Mouse (Mus musculus): ENCODE measurements around the gene Arhgap15. TPM values are rescaled to one million over a fixed set of nuclear protein-coding genes. Genes with fewer than 3 reads are reported as not detected.

The Arhgap15 gene
- total and polyA plus RNA-seq, 3 experiments = 16.6 to 40.3 (median 19.8) TPM

DNA sequence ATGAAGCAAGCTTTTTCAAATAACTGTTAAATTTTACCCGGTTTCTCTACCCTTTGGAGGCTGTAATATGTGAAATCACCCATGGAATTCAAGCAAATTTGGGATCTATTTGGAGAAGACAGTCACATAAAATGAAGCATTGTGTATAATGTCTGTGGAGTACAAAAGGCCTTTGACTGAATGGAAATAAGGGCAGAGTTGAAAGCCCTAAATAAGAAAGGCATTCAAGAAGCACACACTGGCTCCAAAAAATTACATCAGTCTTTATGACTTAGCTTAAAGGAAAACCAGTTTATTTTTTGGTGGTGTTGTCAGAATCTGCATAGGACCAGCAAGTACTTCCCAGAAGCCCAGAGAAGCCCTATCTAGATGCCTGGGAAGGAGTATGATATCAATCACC, 486.2 kb downstream of the Arhgap15 start:
- H3K9me3 ChIP-seq (replicated peaks; ENCODE audit: low read length) = no peaks in the 10 kb centered on the region
- peaks cover 0 to 5% of the 10 kb centered on the region in 2 experiments for H3K36me3 ChIP-seq (replicated peaks in 1 of 2; ENCODE audit: control insufficient read depth in 1 of 2, insufficient read depth in 1 of 2, low read length in 1 of 2)
- no peaks in the 10 kb centered on the region for H3K4me1 ChIP-seq (ENCODE audit: control insufficient read depth in 1 of 2, insufficient read depth in 2 of 2)
- no peak overlapping the region for H3K9ac ChIP-seq (ENCODE audit: insufficient read depth, low read depth)
- dilution Hi-C loops (cut with MboI; ENCODE audit: extremely low pct_ligation_motif_present, extremely low pct_unique_long_range_greater_than_20kb, low sequenced_read_pairs) = no loop called here
- H3K4me2 ChIP-seq (ENCODE audit: insufficient read depth, low read depth, poor library complexity, severe bottlenecking) = no peak overlapping the region
- in situ Hi-C loops (cut with MboI; ENCODE audit: low pct_ligation_motif_present, low pct_unique_long_range_greater_than_20kb, low sequenced_read_pairs) = no loop called here
- H3K27ac ChIP-seq (ENCODE audit: insufficient read depth, low read depth) = no peak overlapping the region
- TF ChIP-seq UBTF (IDR thresholded peaks at IDR 0.05; ENCODE audit: low read depth, low read length) = no peak
- no peak for TF ChIP-seq JUN (IDR thresholded peaks at IDR 0.05; ENCODE audit: insufficient read depth, low read depth, low read length)
- no peak for TF ChIP-seq RCOR1 (conservative IDR thresholded peaks at IDR 0.05; ENCODE audit: low read depth, low read length)
- TF ChIP-seq USF2 (conservative IDR thresholded peaks at IDR 0.05; ENCODE audit: low read depth, low read length) = no peak
- TF ChIP-seq GABPA (IDR thresholded peaks at IDR 0.05; ENCODE audit: insufficient replicate concordance, low read depth, low read length) = no peak
- no peak for TF ChIP-seq MAX (IDR thresholded peaks at IDR 0.05; ENCODE audit: low read length)
- no peak for TF ChIP-seq ZNF384 (IDR thresholded peaks at IDR 0.05; ENCODE audit: low read depth, low read length)
- H3K4me3 ChIP-seq (replicated peaks in 1 of 3; ENCODE audit: low read depth in 2 of 3, low read length in 2 of 3, poor library complexity in 1 of 3) = no peak overlapping the region
- no peaks in the 10 kb centered on the region for H3K79me2 ChIP-seq (replicated peaks; ENCODE audit: control insufficient read depth, extremely low read depth, insufficient read depth, poor library complexity, severe bottlenecking)
- no peak for DNase-seq (ENCODE audit: extremely low read depth)
- H3K27me3 ChIP-seq (replicated peaks) = no peaks in the 10 kb centered on the region

DNA sequence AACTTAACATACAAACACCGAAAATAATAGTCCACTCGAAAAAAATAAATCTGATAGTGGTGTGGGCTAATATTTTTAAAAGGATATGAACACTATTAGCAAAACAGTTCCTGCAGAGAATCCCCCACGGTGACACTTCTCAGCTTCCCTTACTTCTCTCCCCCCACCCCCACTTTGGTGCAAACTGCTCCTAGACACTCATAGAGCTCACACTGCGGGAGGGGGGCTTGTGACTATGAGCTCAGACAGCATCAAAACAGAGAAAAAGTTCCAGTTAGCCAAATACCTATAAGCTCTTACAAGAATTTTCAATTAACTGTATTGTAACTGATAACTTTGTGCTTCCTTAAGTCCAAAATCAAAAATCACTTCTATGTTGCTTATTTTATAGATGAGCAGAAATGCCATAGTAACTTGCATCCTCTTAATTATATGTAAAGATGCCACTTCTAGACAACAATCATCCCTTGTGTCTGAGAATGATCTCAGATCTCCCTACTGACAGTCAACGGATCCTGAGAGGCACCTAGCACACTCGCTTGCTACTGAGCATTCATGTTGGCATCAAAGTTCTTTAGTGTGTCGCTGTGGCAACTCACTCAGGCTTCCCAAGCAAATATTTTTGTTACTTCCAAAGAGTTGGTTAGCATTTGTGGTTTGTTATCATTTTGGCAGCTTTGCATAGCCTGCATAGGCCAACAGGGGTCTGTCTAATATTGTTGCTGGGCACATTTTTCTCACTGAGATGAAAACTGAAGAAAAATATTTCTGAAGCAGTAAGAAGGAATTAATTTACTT, 493.2 kb downstream of the Arhgap15 start:
- TF ChIP-seq TCF12 (IDR thresholded peaks at IDR 0.05; ENCODE audit: low read depth, low read length) = no peak
- TF ChIP-seq CTCF (conservative IDR thresholded peaks at IDR 0.05 in 1 of 2, IDR thresholded peaks at IDR 0.05 in 1 of 2; ENCODE audit: low read depth in 2 of 2, low read length in 2 of 2) = 0 out of 4 replicates have a peak, but pooled peaks of 1 of the 2 experiments have one; percentile 1
- TF ChIP-seq RAD21 (IDR thresholded peaks at IDR 0.05; ENCODE audit: low read depth, low read length) = peak; percentile 2; the same call in 1 of the 2 replicates
- no peak overlapping the region for H3K4me2 ChIP-seq (ENCODE audit: insufficient read depth, low read depth, poor library complexity, severe bottlenecking)
- H3K27me3 ChIP-seq (replicated peaks) = no peaks in the 10 kb centered on the region
- DNase-seq (ENCODE audit: extremely low read depth) = no peak
- dilution Hi-C loops (cut with MboI; ENCODE audit: extremely low pct_ligation_motif_present, extremely low pct_unique_long_range_greater_than_20kb, low sequenced_read_pairs) (no loop called here), in situ Hi-C loops (cut with MboI; ENCODE audit: low pct_ligation_motif_present, low pct_unique_long_range_greater_than_20kb, low sequenced_read_pairs) (no loop called here)
- H3K9me3 ChIP-seq (replicated peaks; ENCODE audit: low read length) = no peaks in the 10 kb centered on the region
- H3K4me3 ChIP-seq (replicated peaks in 1 of 3; ENCODE audit: low read depth in 2 of 3, low read length in 2 of 3, poor library complexity in 1 of 3) = no peak overlapping the region
- H3K4me1 ChIP-seq (ENCODE audit: control insufficient read depth in 1 of 2, insufficient read depth in 2 of 2) = no peaks in the 10 kb centered on the region
- H3K79me2 ChIP-seq (replicated peaks; ENCODE audit: control insufficient read depth, extremely low read depth, insufficient read depth, poor library complexity, severe bottlenecking) = no peaks in the 10 kb centered on the region
- no peak overlapping the region for H3K9ac ChIP-seq (ENCODE audit: insufficient read depth, low read depth)
- no peak overlapping the region for H3K27ac ChIP-seq (ENCODE audit: insufficient read depth, low read depth)
- peaks cover 0 to 7% of the 10 kb centered on the region in 2 experiments for H3K36me3 ChIP-seq (replicated peaks in 1 of 2; ENCODE audit: control insufficient read depth in 1 of 2, insufficient read depth in 1 of 2, low read length in 1 of 2)

DNA sequence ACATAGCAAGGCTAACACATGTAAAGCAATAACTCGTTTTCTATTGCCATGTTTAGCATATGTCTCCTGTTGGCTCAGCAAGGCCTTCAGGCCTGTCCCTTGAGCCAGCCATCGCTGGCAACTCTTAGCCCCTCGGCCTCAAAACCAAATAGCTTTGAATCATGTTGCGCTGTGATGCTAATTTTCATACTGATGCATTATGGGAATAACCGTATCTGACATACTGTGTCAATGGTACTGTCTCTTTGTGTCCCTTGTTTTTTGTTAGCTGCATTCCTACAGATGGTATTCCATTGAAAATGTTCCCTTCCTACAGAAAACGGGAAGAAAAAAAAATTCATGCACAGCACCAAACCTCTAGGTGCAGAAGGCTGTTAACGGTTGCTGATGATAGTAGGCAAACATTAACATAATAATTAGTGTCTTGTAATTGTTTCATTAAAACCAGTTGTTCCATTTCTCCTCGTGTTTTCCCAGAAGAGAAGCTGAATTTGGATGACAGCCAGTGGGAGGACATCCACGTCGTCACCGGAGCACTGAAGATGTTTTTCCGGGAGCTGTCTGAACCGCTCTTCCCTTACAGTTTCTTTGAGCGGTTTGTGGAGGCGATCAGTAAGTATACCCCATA, 494.1 kb downstream of the Arhgap15 start:
- H3K9ac ChIP-seq (ENCODE audit: insufficient read depth, low read depth) = no peak overlapping the region
- no peaks in the 10 kb centered on the region for H3K27me3 ChIP-seq (replicated peaks)
- no peak overlapping the region for H3K4me3 ChIP-seq (replicated peaks in 1 of 3; ENCODE audit: low read depth in 2 of 3, low read length in 2 of 3, poor library complexity in 1 of 3)
- dilution Hi-C loops (cut with MboI; ENCODE audit: extremely low pct_ligation_motif_present, extremely low pct_unique_long_range_greater_than_20kb, low sequenced_read_pairs) = no loop called here
- no peak overlapping the region for H3K27ac ChIP-seq (ENCODE audit: insufficient read depth, low read depth)
- H3K4me1 ChIP-seq (ENCODE audit: control insufficient read depth in 1 of 2, insufficient read depth in 2 of 2) = no peaks in the 10 kb centered on the region
- no peaks in the 10 kb centered on the region for H3K9me3 ChIP-seq (replicated peaks; ENCODE audit: low read length)
- no peak for TF ChIP-seq RCOR1 (conservative IDR thresholded peaks at IDR 0.05; ENCODE audit: low read depth, low read length)
- no peak for TF ChIP-seq JUN (IDR thresholded peaks at IDR 0.05; ENCODE audit: insufficient read depth, low read depth, low read length)
- H3K4me2 ChIP-seq (ENCODE audit: insufficient read depth, low read depth, poor library complexity, severe bottlenecking) = no peak overlapping the region
- in situ Hi-C loops (cut with MboI; ENCODE audit: low pct_ligation_motif_present, low pct_unique_long_range_greater_than_20kb, low sequenced_read_pairs) = no loop called here
- H3K36me3 ChIP-seq (replicated peaks in 1 of 2; ENCODE audit: control insufficient read depth in 1 of 2, insufficient read depth in 1 of 2, low read length in 1 of 2) = peaks cover 0 to 6% of the 10 kb centered on the region in 2 experiments
- DNase-seq (ENCODE audit: extremely low read depth) = no peak
- H3K79me2 ChIP-seq (replicated peaks; ENCODE audit: control insufficient read depth, extremely low read depth, insufficient read depth, poor library complexity, severe bottlenecking) = no peaks in the 10 kb centered on the region

Data from CH12.LX (cell line).